In the genomic region with DNA sequence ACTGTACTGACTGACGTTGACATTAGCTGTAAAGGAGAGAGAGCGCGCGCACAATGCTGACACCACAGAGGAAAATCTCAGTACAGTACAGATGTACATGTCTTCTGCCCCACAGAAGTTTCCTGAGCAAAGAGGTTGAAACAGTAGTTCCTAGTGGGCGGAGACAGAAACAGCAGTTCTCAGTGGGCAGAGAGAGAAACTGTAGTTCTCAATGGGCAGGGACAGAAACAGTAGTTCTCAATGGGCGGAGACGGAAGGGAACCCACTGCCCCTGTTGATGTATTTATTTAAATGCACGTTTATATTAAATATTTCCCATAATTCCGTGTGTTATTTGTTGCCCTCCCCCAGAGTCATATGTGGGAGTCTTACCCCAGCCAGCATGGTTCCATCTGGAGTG, we compare ENCODE assay signal across 25 mouse cellular contexts.
"Had no signal": no experiment of that assay in that cellular context is flagged by ENCODE, and none has a peak within 500 bp of the region (broad histone marks: within the 10 kb centered on the region; RNA-seq: fewer than 3 reads in every experiment).

No protein-coding gene starts in this region.

- H3K4me1 ChIP-seq: heart, embryonic 13.5 days; heart, embryonic 15.5 days; hindbrain, embryonic 15.5 days; kidney, embryonic 15.5 days; limb, embryonic 13.5 days; limb, embryonic 15.5 days; liver, embryonic 12.5 days had no signal

- H3K27me3 ChIP-seq: heart, embryonic 13.5 days; heart, embryonic 15.5 days; kidney, embryonic 15.5 days; limb, embryonic 13.5 days; limb, embryonic 15.5 days; liver, embryonic 12.5 days had no signal

- DNase-seq: gastrocnemius, adult 2 months; gastrocnemius, postnatal 14 days; gastrocnemius, postnatal 36 days; heart, adult 18-20 months; heart, postnatal 14 days; heart, postnatal 36 days; kidney, adult 11 months; kidney, adult 2 months; kidney, adult 9 months; kidney, postnatal 14 days; kidney, postnatal 36 days; layer of hippocampus, adult 9-11 months; layer of hippocampus, postnatal 36 days; left cerebral cortex, postnatal 4 days had no signal

- H3K36me3 ChIP-seq: heart, embryonic 13.5 days; heart, embryonic 15.5 days; hindbrain, embryonic 13.5 days; hindbrain, embryonic 15.5 days; kidney, embryonic 15.5 days; limb, embryonic 13.5 days; limb, embryonic 15.5 days; liver, embryonic 12.5 days had no signal

- H3K27ac ChIP-seq: gastrocnemius, adult 2 months; heart, embryonic 13.5 days; heart, embryonic 15.5 days; hindbrain, embryonic 13.5 days; hindbrain, embryonic 15.5 days; hindbrain, postnatal 0 days; kidney, embryonic 15.5 days; kidney, postnatal 0 days; limb, embryonic 13.5 days; limb, embryonic 15.5 days; liver, embryonic 12.5 days; liver, embryonic 14.5 days had no signal

- H3K9me3 ChIP-seq: heart, embryonic 13.5 days; heart, embryonic 15.5 days; hindbrain, embryonic 13.5 days; hindbrain, embryonic 15.5 days; kidney, embryonic 15.5 days; limb, embryonic 13.5 days; limb, embryonic 15.5 days; liver, embryonic 12.5 days had no signal

- H3K9ac ChIP-seq: heart, embryonic 13.5 days; heart, embryonic 15.5 days; hindbrain, embryonic 13.5 days; hindbrain, embryonic 15.5 days; kidney, embryonic 15.5 days; limb, embryonic 13.5 days; limb, embryonic 15.5 days; liver, embryonic 12.5 days; liver, embryonic 14.5 days had no signal

- H3K4me3 ChIP-seq: gastrocnemius, adult 2 months; heart, embryonic 13.5 days; heart, embryonic 15.5 days; hindbrain, embryonic 13.5 days; hindbrain, embryonic 15.5 days; kidney, embryonic 15.5 days; limb, embryonic 13.5 days; limb, embryonic 15.5 days; liver, embryonic 12.5 days had no signal
